Mouse (Mus musculus): ENCODE results near the gene Tmem151b. TPM values are rescaled to one million over a fixed set of nuclear protein-coding genes. Genes with fewer than 3 reads are reported as not detected.
A peak's percentile ranks its signal among the peaks of the same experiment; 100 is the strongest.

Gene Tmem151b
- polyA plus RNA-seq, 1 experiment, result 1.2 TPM

GRCm38 (mm10) chr17:45559732-45560525, 10.5 kb upstream of the Tmem151b start:
- Histone ChIP-seq H3K36me3 (ENCODE audit: control insufficient read depth, insufficient read depth) (peaks cover under 1% of the 10 kb centered on the region), H3K79me3 (ENCODE audit: low read depth) (peaks cover 9% of the 10 kb centered on the region), H3K79me2 (ENCODE audit: control insufficient read depth, insufficient read depth) (peaks cover 21% of the 10 kb centered on the region), H3K27me3 (ENCODE audit: control insufficient read depth, insufficient read depth, insufficient read length) (no peaks in the 10 kb centered on the region), H3ac (ENCODE audit: control insufficient read depth, insufficient read length, low read depth) (no peak overlapping the region), H3K4me3 (ENCODE audit: insufficient read depth, poor library complexity, severe bottlenecking) (no peak overlapping the region)
- TF ChIP-seq MAX (IDR thresholded peaks at IDR 0.05), result no peak
- no peak for TF ChIP-seq CTCF (IDR thresholded peaks at IDR 0.05; ENCODE audit: control insufficient read depth, insufficient read depth, insufficient read length)
- TF ChIP-seq MYOD1 (IDR thresholded peaks at IDR 0.05; ENCODE audit: control insufficient read depth, insufficient read length, low read depth), result no peak
- TF ChIP-seq CEBPB (IDR thresholded peaks at IDR 0.05; ENCODE audit: low read depth), result no peak
- no peak for TF ChIP-seq USF1 (IDR thresholded peaks at IDR 0.05; ENCODE audit: low read depth)
- no peak for TF ChIP-seq FOSL1 (IDR thresholded peaks at IDR 0.05; ENCODE audit: insufficient read depth, low read length, poor library complexity, severe bottlenecking)
- TF ChIP-seq MYOG (IDR thresholded peaks at IDR 0.05; ENCODE audit: control insufficient read depth, extremely low read depth, insufficient read length), result no peak

DNA sequence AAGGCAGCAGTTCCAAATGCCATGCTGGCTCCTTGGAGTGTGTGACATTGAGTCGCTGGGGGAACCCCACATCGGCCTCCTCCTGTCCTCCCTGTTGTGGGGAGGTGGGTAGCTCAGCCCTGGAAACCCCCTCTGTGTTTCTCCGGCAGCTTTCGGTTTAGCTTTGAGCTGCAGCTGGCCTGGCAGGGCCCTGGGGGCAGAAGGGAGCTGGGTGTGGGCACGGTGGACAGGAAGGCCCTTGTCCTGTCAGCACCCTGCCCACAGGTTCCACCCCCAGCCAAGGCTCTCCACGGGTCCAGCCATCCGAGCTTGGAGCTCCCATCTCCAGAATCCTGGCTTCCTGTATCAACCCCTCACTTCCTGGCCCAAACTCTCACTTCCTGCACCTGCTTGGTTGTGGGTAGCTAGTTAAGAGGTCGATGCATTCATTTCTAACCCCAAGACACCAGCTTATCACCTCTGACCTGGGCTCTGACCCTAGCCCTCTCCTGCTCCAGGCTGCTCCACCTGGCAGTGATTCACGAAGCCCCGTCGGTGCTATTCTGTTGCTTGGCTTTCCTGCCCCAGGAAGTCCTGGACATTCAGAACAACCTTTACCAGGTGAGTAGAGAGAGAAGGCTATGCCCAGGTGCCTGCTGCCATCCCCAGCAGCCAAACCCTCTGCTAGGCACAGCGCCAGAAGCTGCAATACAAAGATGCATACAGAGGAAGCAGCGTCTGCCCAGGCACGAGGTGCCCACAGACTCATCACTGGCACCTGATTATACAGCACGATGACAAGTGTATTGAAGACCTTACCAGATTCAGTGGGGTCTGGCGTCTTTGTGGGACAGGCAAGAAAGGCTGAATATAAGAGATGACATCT, 8.8 kb upstream of the Tmem151b start:
- no peaks in the 10 kb centered on the region for H3K79me3 ChIP-seq (ENCODE audit: low read depth)
- peaks cover 10% of the 10 kb centered on the region for H3K79me2 ChIP-seq (ENCODE audit: control insufficient read depth, insufficient read depth)
- no peak overlapping the region for H3ac ChIP-seq (ENCODE audit: control insufficient read depth, insufficient read length, low read depth)
- H3K4me3 ChIP-seq (ENCODE audit: insufficient read depth, poor library complexity, severe bottlenecking), result no peak overlapping the region
- H3K27me3 ChIP-seq (ENCODE audit: control insufficient read depth, insufficient read depth, insufficient read length), result no peaks in the 10 kb centered on the region
- no peak for TF ChIP-seq MYOD1 (IDR thresholded peaks at IDR 0.05; ENCODE audit: control insufficient read depth, insufficient read length, low read depth)
- H3K36me3 ChIP-seq (ENCODE audit: control insufficient read depth, insufficient read depth), result no peaks in the 10 kb centered on the region

DNA sequence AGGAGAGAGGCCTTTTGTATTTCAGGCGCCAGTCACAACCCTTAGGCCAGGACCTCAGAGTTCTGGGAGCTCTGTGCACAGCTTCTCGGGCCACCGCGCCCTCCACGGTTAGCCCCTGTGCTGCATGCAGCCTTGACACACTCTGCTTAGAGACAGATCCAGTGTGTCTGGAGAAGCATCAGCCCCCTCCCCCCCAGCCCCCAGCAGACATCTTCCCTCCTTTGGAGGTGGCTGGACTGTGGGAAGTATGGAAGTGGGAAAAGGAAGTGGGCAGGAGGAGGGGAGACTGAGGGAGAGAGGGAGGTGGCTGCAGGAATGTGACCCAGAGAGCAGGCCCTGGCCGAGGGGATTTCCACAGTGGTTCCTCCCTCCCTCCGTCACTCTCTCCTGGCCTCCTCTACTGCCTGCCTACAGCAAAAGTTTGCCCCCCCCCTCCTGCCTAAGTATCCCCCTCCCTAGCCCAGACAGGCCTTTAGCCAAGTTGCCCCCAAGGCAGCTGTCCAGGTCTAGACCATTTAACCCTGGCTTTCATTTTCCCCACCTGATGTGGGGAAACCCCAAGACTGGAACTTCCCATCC, 7.9 kb upstream of the Tmem151b start:
- H3K79me3 ChIP-seq (ENCODE audit: low read depth), result no peaks in the 10 kb centered on the region
- H3K79me2 ChIP-seq (ENCODE audit: control insufficient read depth, insufficient read depth), result peaks cover 10% of the 10 kb centered on the region
- no peaks in the 10 kb centered on the region for H3K36me3 ChIP-seq (ENCODE audit: control insufficient read depth, insufficient read depth)
- TF ChIP-seq MYOG (IDR thresholded peaks at IDR 0.05; ENCODE audit: control insufficient read depth, extremely low read depth, insufficient read length) (no peak), MAX (IDR thresholded peaks at IDR 0.05) (no peak), USF1 (IDR thresholded peaks at IDR 0.05; ENCODE audit: low read depth) (no peak), CEBPB (IDR thresholded peaks at IDR 0.05; ENCODE audit: low read depth) (no peak), CTCF (IDR thresholded peaks at IDR 0.05; ENCODE audit: control insufficient read depth, insufficient read depth, insufficient read length) (no peak), MYOD1 (IDR thresholded peaks at IDR 0.05; ENCODE audit: control insufficient read depth, insufficient read length, low read depth) (no peak)
- no peak overlapping the region for H3K4me3 ChIP-seq (ENCODE audit: insufficient read depth, poor library complexity, severe bottlenecking)
- H3K27me3 ChIP-seq (ENCODE audit: control insufficient read depth, insufficient read depth, insufficient read length), result no peaks in the 10 kb centered on the region
- H3ac ChIP-seq (ENCODE audit: control insufficient read depth, insufficient read length, low read depth), result no peak overlapping the region

DNA sequence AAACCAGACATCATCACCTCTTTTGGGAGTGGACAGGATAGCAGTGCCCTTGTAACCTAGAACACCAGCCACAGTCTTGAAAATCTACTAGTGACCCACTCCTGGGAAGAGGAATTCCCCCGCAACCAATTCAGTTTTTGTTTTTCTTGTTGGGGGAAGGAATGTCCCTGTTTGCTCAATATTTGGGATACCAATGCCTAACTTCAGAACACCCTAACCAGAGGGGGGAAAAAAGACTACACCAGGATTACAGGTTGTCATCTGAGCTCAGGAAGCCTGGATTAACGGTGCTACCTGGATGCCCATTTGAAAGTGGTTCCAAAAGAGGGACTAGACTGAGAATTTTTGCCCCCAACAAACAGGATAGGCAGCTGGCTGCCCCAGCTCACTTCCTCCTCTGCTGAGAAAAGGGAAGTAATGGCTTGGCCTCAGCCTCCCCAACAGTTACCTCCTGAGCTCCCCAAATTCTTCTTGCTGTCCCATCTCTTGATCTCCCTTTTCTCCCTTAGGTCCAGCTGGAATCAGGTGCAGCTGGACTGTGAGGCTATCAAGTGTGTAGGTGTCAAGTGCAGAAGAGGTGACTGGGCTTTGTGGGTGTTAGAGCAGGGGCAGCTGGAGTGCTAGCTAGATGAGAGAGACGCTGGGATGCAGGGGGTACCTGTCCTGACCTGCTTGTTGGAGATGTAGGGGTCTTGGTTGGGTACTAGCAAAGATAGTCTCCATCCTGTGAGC, 7.2 kb upstream of the Tmem151b start:
- Histone ChIP-seq H3K79me2 (ENCODE audit: control insufficient read depth, insufficient read depth) (peaks cover 10% of the 10 kb centered on the region), H3K4me3 (ENCODE audit: insufficient read depth, poor library complexity, severe bottlenecking) (peak overlapping the region; percentile 42), H3K79me3 (ENCODE audit: low read depth) (no peaks in the 10 kb centered on the region), H3ac (ENCODE audit: control insufficient read depth, insufficient read length, low read depth) (no peak overlapping the region), H3K27me3 (ENCODE audit: control insufficient read depth, insufficient read depth, insufficient read length) (no peaks in the 10 kb centered on the region), H3K36me3 (ENCODE audit: control insufficient read depth, insufficient read depth) (no peaks in the 10 kb centered on the region)
- TF ChIP-seq MYOD1 (IDR thresholded peaks at IDR 0.05; ENCODE audit: control insufficient read depth, insufficient read length, low read depth) (no peak), FOSL1 (IDR thresholded peaks at IDR 0.05; ENCODE audit: insufficient read depth, low read length, poor library complexity, severe bottlenecking) (no peak), MAX (IDR thresholded peaks at IDR 0.05) (no peak), CTCF (IDR thresholded peaks at IDR 0.05; ENCODE audit: control insufficient read depth, insufficient read depth, insufficient read length) (no peak)

DNA sequence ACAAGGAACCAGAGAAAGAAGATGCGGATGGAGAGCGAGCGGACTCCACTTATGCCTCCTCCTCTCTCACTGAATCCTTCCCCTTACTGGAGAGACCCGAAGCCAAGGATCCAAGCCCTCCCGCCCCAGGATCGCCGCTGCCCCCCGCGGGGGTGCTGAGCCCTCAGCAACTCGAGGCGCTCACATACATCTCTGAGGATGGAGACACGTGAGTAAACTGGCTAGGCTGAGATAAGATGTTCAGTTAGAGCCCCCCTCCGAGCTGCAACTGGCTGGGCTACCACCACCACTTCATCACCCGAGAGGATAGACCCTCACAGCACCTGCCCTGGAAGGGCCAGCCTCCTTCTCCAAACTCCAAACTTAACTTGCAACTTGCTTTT, 6.6 kb upstream of the Tmem151b start:
- peak overlapping the region; percentile 42 for H3K4me3 ChIP-seq (ENCODE audit: insufficient read depth, poor library complexity, severe bottlenecking)
- no peaks in the 10 kb centered on the region for H3K36me3 ChIP-seq (ENCODE audit: control insufficient read depth, insufficient read depth)
- H3K79me2 ChIP-seq (ENCODE audit: control insufficient read depth, insufficient read depth), result peaks cover 10% of the 10 kb centered on the region
- H3K27me3 ChIP-seq (ENCODE audit: control insufficient read depth, insufficient read depth, insufficient read length), result no peaks in the 10 kb centered on the region
- no peaks in the 10 kb centered on the region for H3K79me3 ChIP-seq (ENCODE audit: low read depth)
- TF ChIP-seq CEBPB (IDR thresholded peaks at IDR 0.05; ENCODE audit: low read depth) (no peak), MYOG (IDR thresholded peaks at IDR 0.05; ENCODE audit: control insufficient read depth, extremely low read depth, insufficient read length) (no peak), MAX (IDR thresholded peaks at IDR 0.05) (no peak), USF1 (IDR thresholded peaks at IDR 0.05; ENCODE audit: low read depth) (no peak), MYOD1 (IDR thresholded peaks at IDR 0.05; ENCODE audit: control insufficient read depth, insufficient read length, low read depth) (no peak), FOSL1 (IDR thresholded peaks at IDR 0.05; ENCODE audit: insufficient read depth, low read length, poor library complexity, severe bottlenecking) (no peak), CTCF (IDR thresholded peaks at IDR 0.05; ENCODE audit: control insufficient read depth, insufficient read depth, insufficient read length) (no peak)
- H3ac ChIP-seq (ENCODE audit: control insufficient read depth, insufficient read length, low read depth), result peak overlapping the region; percentile 52
